Mouse (Mus musculus) midbrain, embryonic 11.5 days (tissue): Measurements from ENCODE around the gene Sstr3. TPM values are rescaled to one million over a fixed set of nuclear protein-coding genes. Genes with fewer than 3 reads are reported as not detected.

Source experiments
- ATAC-seq: fragments of 200-750 bp; cut with Nextera tagmentation; 2 replicates; pipeline ENCODE4 v1.8.0; 2017; ENCODE audit warnings: moderate TSS enrichment, moderate library complexity; ENCODE audit not compliant: low FRiP score
- DNase-seq: peaks from one replicate; pipeline ENCODE4 v3.0.0; 2015; ENCODE audit warnings: low spot score; ENCODE audit errors: missing footprints
- H3K27ac ChIP-seq: fragments of 300-500 bp; sonication (generic); 2 replicates; pipeline ENCODE4 v1.5.1; 2014; ENCODE audit warnings: low read depth, low read length
- H3K27me3 ChIP-seq: fragments of 300-500 bp; sonication (generic); 2 replicates; pipeline ENCODE4 v1.6.1; 2014; ENCODE audit warnings: mild to moderate bottlenecking, low read length, moderate library complexity, mixed read lengths; ENCODE audit not compliant: control insufficient read depth, insufficient read depth
- H3K36me3 ChIP-seq: fragments of 300-500 bp; sonication (generic); 2 replicates; pipeline ENCODE4 v1.6.1; 2014; ENCODE audit warnings: mild to moderate bottlenecking, low read length, moderate library complexity, mixed read lengths; ENCODE audit not compliant: control insufficient read depth, insufficient read depth
- H3K4me1 ChIP-seq: fragments of 300-500 bp; sonication (generic); 2 replicates; pipeline ENCODE4 v1.6.1; 2014; ENCODE audit warnings: low read length; ENCODE audit not compliant: control insufficient read depth, insufficient read depth
- H3K4me2 ChIP-seq: fragments of 300-500 bp; sonication (generic); 2 replicates; pipeline ENCODE4 v1.6.1; 2014; ENCODE audit warnings: mild to moderate bottlenecking, moderate library complexity
- H3K4me3 ChIP-seq: fragments of 300-500 bp; sonication (generic); 2 replicates; pipeline ENCODE4 v1.5.1; 2014; ENCODE audit warnings: low read depth, low read length
- H3K9ac ChIP-seq: fragments of 300-500 bp; sonication (generic); 2 replicates; pipeline ENCODE4 v1.6.1; 2014; ENCODE audit warnings: low read length
- H3K9me3 ChIP-seq: fragments of 300-500 bp; sonication (generic); 2 replicates; pipeline ENCODE4 v1.6.1; 2016; ENCODE audit warnings: low read length; ENCODE audit not compliant: control insufficient read depth
- whole genome bisulfite sequencing: fragments of 180-500 bp; shearing (Covaris S2); extraction: QIAGEN DNeasy Blood & Tissue Kit; methylation state at CpG from one replicate; pipeline ENCODE4 v1.1.7; 2014; 5-methylcytosine and 5-hydroxymethylcytosine counted together
- polyA plus RNA-seq: library from polyadenylated mRNA; unstranded; fragments of >200 nt; fragmentation: Nextera tagmentation; extraction: Ambion mirVana; gene quantifications from 2 replicates; pipeline ENCODE4 v1.2.1, GENCODE M21; 2014

Gene Sstr3
- polyA plus RNA-seq, 1 experiment from 2014 or later = not detected

- no peaks in the 10 kb centered on the region for H3K4me1 ChIP-seq
- no peak overlapping the region for H3K9ac ChIP-seq
- no peaks in the 10 kb centered on the region for H3K9me3 ChIP-seq
- H3K27me3 ChIP-seq = no peaks in the 10 kb centered on the region
- H3K4me2 ChIP-seq = no peak overlapping the region
- WGBS = 87% methylated on average over 18 of the region's 18 CpGs
- no peaks in the 10 kb centered on the region for H3K36me3 ChIP-seq
- no peak overlapping the region for H3K4me3 ChIP-seq
- H3K27ac ChIP-seq = no peak overlapping the region
- ATAC-seq (no peak), DNase-seq (no peak)
Observed at GRCm38 (mm10) chr15:78502437-78503132, 41.9 kb downstream of the Sstr3 start.

GRCm38 (mm10) chr15:78494968-78495406 lies 49.5 kb downstream of the Sstr3 start, which contains the start of gene Il2rb:
Gene Il2rb, minus strand, starts transcription at chr15:78495271.
- no peak within 1 kb of the TSS for H3K4me3 ChIP-seq
- no peak within 1 kb of the TSS for H3K9ac ChIP-seq
- WGBS = 86% methylated on average over 11 of the region's 11 CpGs
- DNase-seq (no peak), ATAC-seq (no peak)
- no peak within 1 kb of the TSS for H3K27ac ChIP-seq
- H3K9me3 ChIP-seq = no peaks in the 10 kb centered on the region
- no peaks in the 10 kb centered on the region for H3K4me1 ChIP-seq
- H3K27me3 ChIP-seq = no peaks in the 10 kb centered on the region
- H3K4me2 ChIP-seq = no peak within 1 kb of the TSS
- no peaks in the 10 kb centered on the region for H3K36me3 ChIP-seq

- no peak overlapping the region for H3K9ac ChIP-seq
- no peaks in the 10 kb centered on the region for H3K36me3 ChIP-seq
- no peak overlapping the region for H3K27ac ChIP-seq
- DNase-seq (no peak), ATAC-seq (no peak)
- no peaks in the 10 kb centered on the region for H3K4me1 ChIP-seq
- H3K4me2 ChIP-seq = no peak overlapping the region
- 87% methylated on average over 10 of the region's 10 CpGs for WGBS
- H3K27me3 ChIP-seq = no peaks in the 10 kb centered on the region
- H3K4me3 ChIP-seq = no peak overlapping the region
- H3K9me3 ChIP-seq = no peaks in the 10 kb centered on the region
Observed at GRCm38 (mm10) chr15:78493401-78494010, 51.0 kb downstream of the Sstr3 start.

GRCm38 (mm10) chr15:78491301-78491700 lies 53.2 kb downstream of the Sstr3 start:
- H3K9ac ChIP-seq = no peak overlapping the region
- no peak for DNase-seq
- H3K27ac ChIP-seq = no peak overlapping the region
- 87% methylated on average over 3 of the region's 3 CpGs for WGBS
- no peak overlapping the region for H3K4me3 ChIP-seq
- no peaks in the 10 kb centered on the region for H3K9me3 ChIP-seq
- no peaks in the 10 kb centered on the region for H3K27me3 ChIP-seq
- H3K36me3 ChIP-seq = no peaks in the 10 kb centered on the region
- ATAC-seq = no peak
- no peaks in the 10 kb centered on the region for H3K4me1 ChIP-seq
- H3K4me2 ChIP-seq = no peak overlapping the region

GRCm38 (mm10) chr15:78489906-78490305 lies 54.6 kb downstream of the Sstr3 start:
- no peaks in the 10 kb centered on the region for H3K9me3 ChIP-seq
- H3K27me3 ChIP-seq = no peaks in the 10 kb centered on the region
- ATAC-seq = no peak
- DNase-seq = no peak
- no peaks in the 10 kb centered on the region for H3K4me1 ChIP-seq
- H3K4me2 ChIP-seq = no peak overlapping the region
- 79% methylated on average over 8 of the region's 8 CpGs for WGBS
- no peak overlapping the region for H3K27ac ChIP-seq
- H3K4me3 ChIP-seq = no peak overlapping the region
- H3K9ac ChIP-seq = no peak overlapping the region
- no peaks in the 10 kb centered on the region for H3K36me3 ChIP-seq

GRCm38 (mm10) chr15:78489248-78489647 lies 55.2 kb downstream of the Sstr3 start:
- 85% methylated on average over 3 of the region's 3 CpGs for WGBS

GRCm38 (mm10) chr15:78487066-78487465 lies 57.4 kb downstream of the Sstr3 start:
- H3K9ac ChIP-seq = no peak overlapping the region
- H3K4me3 ChIP-seq = no peak overlapping the region
- no peak overlapping the region for H3K27ac ChIP-seq
- no peaks in the 10 kb centered on the region for H3K36me3 ChIP-seq
- DNase-seq = no peak
- no peaks in the 10 kb centered on the region for H3K27me3 ChIP-seq
- no peaks in the 10 kb centered on the region for H3K4me1 ChIP-seq
- H3K4me2 ChIP-seq = no peak overlapping the region
- 70% methylated on average over 4 of the region's 4 CpGs for WGBS
- no peaks in the 10 kb centered on the region for H3K9me3 ChIP-seq
- ATAC-seq = no peak

More at GRCm38 (mm10) chr15:78489248-78489647, 55.2 kb downstream of the Sstr3 start:
- Histone ChIP-seq H3K9ac (no peak overlapping the region), H3K9me3 (no peaks in the 10 kb centered on the region), H3K36me3 (no peaks in the 10 kb centered on the region), H3K27ac (no peak overlapping the region), H3K4me2 (no peak overlapping the region), H3K4me3 (no peak overlapping the region), H3K4me1 (no peaks in the 10 kb centered on the region), H3K27me3 (no peaks in the 10 kb centered on the region)
- no peak for DNase-seq
- ATAC-seq = no peak

Other genes starting within 250 kb of the Sstr3 start
- gene Csf2rb2, start 239.0 kb downstream of the Sstr3 start, polyA plus RNA-seq = 0.23 and 0.32 TPM in 2 replicates
- gene Csf2rb, start 218.9 kb downstream of the Sstr3 start, polyA plus RNA-seq = 1.5 and 1.8 TPM in 2 replicates
- not detected in 2 replicates for gene Tex33, start 148.8 kb downstream of the Sstr3 start, polyA plus RNA-seq
- 6.1 and 8.3 TPM in 2 replicates for gene Tst, start 138.8 kb downstream of the Sstr3 start, polyA plus RNA-seq
- gene Mpst, start 138.3 kb downstream of the Sstr3 start, polyA plus RNA-seq = 2.0 and 2.3 TPM in 2 replicates
- 59.1 and 60.5 TPM in 2 replicates for gene Kctd17, start 116.1 kb downstream of the Sstr3 start, polyA plus RNA-seq
- 0.07 and 0.34 TPM in 2 replicates for gene Tmprss6, start 76.1 kb downstream of the Sstr3 start, polyA plus RNA-seq
- gene Il2rb, start 49.4 kb downstream of the Sstr3 start, polyA plus RNA-seq = not detected in 2 replicates
- 10.5 and 12.1 TPM in 2 replicates for gene C1qtnf6, start 13.3 kb downstream of the Sstr3 start, polyA plus RNA-seq
- gene Rac2, start 28.1 kb upstream of the Sstr3 start, polyA plus RNA-seq = 4.3 and 8.5 TPM in 2 replicates
- gene Cyth4, start 52.4 kb upstream of the Sstr3 start, polyA plus RNA-seq = 2.0 and 2.7 TPM in 2 replicates
- 0.18 TPM in 2 replicates for gene Elfn2, start 174.1 kb upstream of the Sstr3 start, polyA plus RNA-seq
- gene Mfng, start 228.8 kb upstream of the Sstr3 start, polyA plus RNA-seq = 57.2 and 61.8 TPM in 2 replicates